Mouse (Mus musculus): ENCODE data around the gene Prrc2a. TPM values are rescaled to one million over a fixed set of nuclear protein-coding genes. Genes with fewer than 3 reads are reported as not detected.

The Prrc2a gene
- total and polyA plus RNA-seq, 3 experiments = 71.0 to 663 (median 87.6) TPM

DNA sequence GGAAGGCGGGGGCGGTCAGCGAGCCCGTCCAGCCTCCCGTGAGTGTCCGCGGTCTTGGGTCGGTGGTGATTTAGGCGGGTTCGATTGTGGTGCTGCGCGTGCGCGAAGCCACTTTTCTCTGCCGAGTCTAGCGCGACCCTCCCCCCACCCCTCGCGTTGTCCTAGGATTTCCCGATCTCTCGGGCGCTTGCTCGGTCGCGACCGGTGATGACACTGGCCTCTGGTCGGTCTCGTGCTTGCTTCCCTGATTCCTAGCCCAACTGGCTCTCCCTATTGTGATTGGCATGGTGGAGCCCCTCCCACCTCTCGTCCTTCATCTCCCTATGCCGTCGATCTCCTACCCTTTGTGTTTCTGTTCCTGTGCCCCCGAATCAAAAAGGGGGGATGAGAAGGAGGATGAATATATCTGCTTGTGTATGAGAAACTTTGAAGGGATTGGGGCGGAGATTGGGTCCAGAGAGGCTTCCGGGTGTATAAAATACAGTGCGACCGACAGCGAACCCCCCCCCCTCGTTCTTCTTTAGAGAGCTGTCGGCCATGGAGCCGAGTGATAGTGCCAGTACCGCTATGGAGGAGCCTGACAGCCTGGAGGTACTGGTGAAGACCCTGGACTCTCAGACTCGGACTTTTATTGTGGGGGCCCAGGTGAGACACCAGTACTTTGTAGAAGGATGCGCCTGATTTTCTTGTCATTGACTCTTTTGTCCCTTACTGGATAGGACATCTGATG lies 28.9 kb downstream of the Prrc2a start:
- peak overlapping the region; percentile 28 to 99 for H3K4me3 ChIP-seq (ENCODE audit: control insufficient read depth in 1 of 2, insufficient read depth in 1 of 2, low read depth in 2 of 2, low read length in 2 of 2)
- H3K79me2 ChIP-seq (ENCODE audit: control insufficient read depth, insufficient read depth, low read length, poor library complexity) = peaks cover 40% of the 10 kb centered on the region
- H3K9ac ChIP-seq (ENCODE audit: control insufficient read depth, low read depth, low read length, poor library complexity, severe bottlenecking) = peak overlapping the region; percentile 99
- H3K27me3 ChIP-seq (ENCODE audit: control insufficient read depth in 1 of 2, insufficient read depth in 2 of 2, low read length in 2 of 2) = no peaks in the 10 kb centered on the region
- H3K36me3 ChIP-seq (ENCODE audit: control insufficient read depth in 1 of 2, insufficient read depth in 2 of 2, low read length in 2 of 2) = peaks cover 0 to 18% of the 10 kb centered on the region in 2 experiments
- peak overlapping the region; percentile 99 for H3K27ac ChIP-seq (ENCODE audit: control insufficient read depth, low read depth, low read length)
- no peaks in the 10 kb centered on the region for H3K9me3 ChIP-seq (replicated peaks; ENCODE audit: insufficient read depth, low read length)
- DNase-seq (ENCODE audit: low read depth, low spot score) = peak; percentile 83
- H3K4me1 ChIP-seq (ENCODE audit: control insufficient read depth in 1 of 2, insufficient read depth in 2 of 2, low read length in 2 of 2) = peaks cover 0 to 13% of the 10 kb centered on the region in 2 experiments; a peak in 2 of 4 replicates
- TF ChIP-seq MXI1 (IDR thresholded peaks at IDR 0.05; ENCODE audit: low read depth, low read length) (peak; percentile 87; the same call in 1 of the 2 replicates), NRF1 (IDR thresholded peaks at IDR 0.05; ENCODE audit: insufficient read depth, low read depth, low read length, poor library complexity, severe bottlenecking) (peak; percentile 75), MAZ (IDR thresholded peaks at IDR 0.05; ENCODE audit: low read depth, low read length) (peak; percentile 54; the same call in 1 of the 2 replicates), POLR2A (IDR thresholded peaks at IDR 0.05; ENCODE audit: control insufficient read depth in 1 of 2, insufficient read depth in 1 of 2, low read depth in 1 of 2, low read length in 2 of 2, poor library complexity in 1 of 2) (0 out of 4 replicates have a peak, but pooled peaks of 1 of the 2 experiments have one; percentile 12), TCF12 (IDR thresholded peaks at IDR 0.05; ENCODE audit: low read depth, low read length) (no peak)

DNA sequence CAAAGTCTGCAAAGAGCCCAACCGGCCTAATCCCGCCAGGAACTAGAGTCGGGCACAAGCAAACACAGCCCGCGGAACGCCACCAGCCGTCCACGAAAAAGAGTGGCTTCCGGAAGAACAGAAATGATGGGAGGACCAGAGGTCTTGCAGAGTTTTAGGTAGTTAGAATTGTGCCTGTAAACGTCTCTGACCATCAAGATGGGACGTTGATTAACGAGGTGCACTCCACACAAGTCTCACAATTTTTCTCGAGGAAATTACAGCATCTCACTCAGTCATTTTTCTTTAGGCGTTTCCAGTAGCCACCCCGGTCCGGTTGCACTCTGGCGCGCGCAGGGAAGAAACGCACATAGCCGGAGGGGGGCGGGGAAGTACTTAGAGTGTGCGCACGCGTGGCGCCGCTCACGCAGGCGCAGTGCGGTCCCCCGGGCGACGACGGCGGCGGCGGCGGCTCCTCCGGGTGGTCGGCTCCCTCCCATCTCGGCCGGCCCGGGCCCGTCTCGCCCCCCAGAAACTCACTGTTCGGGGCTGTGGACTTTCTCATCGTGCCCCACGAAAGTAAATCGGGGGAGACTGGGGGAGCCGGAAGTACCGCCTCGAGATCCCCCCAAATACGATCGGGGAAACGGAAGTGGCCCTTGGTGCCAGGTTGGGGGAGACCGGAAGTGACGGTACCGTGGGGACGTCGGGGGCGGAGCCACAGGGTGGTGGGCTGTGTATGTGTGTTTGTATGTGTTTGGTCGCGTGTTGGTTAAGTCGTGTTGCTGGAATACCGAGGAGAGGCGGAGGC lies 29.7 kb downstream of the Prrc2a start, which contains the start of gene Bag6:
TSS of gene Bag6 (plus strand) at position 378 of the 790 bp plus-strand sequence.
- Histone ChIP-seq H3K4me1 (ENCODE audit: control insufficient read depth in 1 of 2, insufficient read depth in 2 of 2, low read length in 2 of 2) (peaks cover 0 to 13% of the 10 kb centered on the region in 2 experiments; a peak in 2 of 4 replicates), H3K36me3 (ENCODE audit: control insufficient read depth in 1 of 2, insufficient read depth in 2 of 2, low read length in 2 of 2) (peaks cover 0 to 18% of the 10 kb centered on the region in 2 experiments), H3K27me3 (ENCODE audit: control insufficient read depth in 1 of 2, insufficient read depth in 2 of 2, low read length in 2 of 2) (no peaks in the 10 kb centered on the region), H3K9me3 (replicated peaks; ENCODE audit: insufficient read depth, low read length) (no peaks in the 10 kb centered on the region), H3K9ac (ENCODE audit: control insufficient read depth, low read depth, low read length, poor library complexity, severe bottlenecking) (peak within 1 kb of the TSS; percentile 99), H3K79me2 (ENCODE audit: control insufficient read depth, insufficient read depth, low read length, poor library complexity) (peaks cover 39% of the 10 kb centered on the region), H3K4me3 (ENCODE audit: control insufficient read depth in 1 of 2, insufficient read depth in 1 of 2, low read depth in 2 of 2, low read length in 2 of 2) (peak within 1 kb of the TSS; percentile 28 to 99), H3K27ac (ENCODE audit: control insufficient read depth, low read depth, low read length) (peak within 1 kb of the TSS; percentile 99)
- DNase-seq (ENCODE audit: low read depth, low spot score) = peak; percentile 96
- TF ChIP-seq TAL1 (IDR thresholded peaks at IDR 0.05; ENCODE audit: low read length) (no peak), TBP (IDR thresholded peaks at IDR 0.05; ENCODE audit: low read depth, low read length) (peak; percentile 60), HCFC1 (IDR thresholded peaks at IDR 0.05; ENCODE audit: low read depth, low read length) (peak; percentile 90), JUND (IDR thresholded peaks at IDR 0.05; ENCODE audit: low read depth, low read length) (no peak), NELFE (IDR thresholded peaks at IDR 0.05; ENCODE audit: low read depth, low read length) (peak; percentile 70), ZKSCAN1 (IDR thresholded peaks at IDR 0.05; ENCODE audit: low read depth, low read length) (no peak), CTCF (IDR thresholded peaks at IDR 0.05 in 2 of 3, conservative IDR thresholded peaks at IDR 0.05 in 1 of 3; ENCODE audit: control insufficient read depth in 1 of 3, insufficient read depth in 1 of 3, low read depth in 2 of 3, low read length in 3 of 3, poor library complexity in 1 of 3, severe bottlenecking in 1 of 3) (no peak), MXI1 (IDR thresholded peaks at IDR 0.05; ENCODE audit: low read depth, low read length) (no peak; the same call in none of the 2 replicates), GABPA (IDR thresholded peaks at IDR 0.05; ENCODE audit: low read depth, low read length) (no peak), E2F4 (IDR thresholded peaks at IDR 0.05; ENCODE audit: borderline replicate concordance, low read depth, low read length) (no peak; the same call in 1 of the 2 replicates), SMC3 (IDR thresholded peaks at IDR 0.05; ENCODE audit: low read depth, low read length) (no peak; the same call in 1 of the 2 replicates), USF1 (IDR thresholded peaks at IDR 0.05; ENCODE audit: low read depth, low read length) (no peak), MAZ (IDR thresholded peaks at IDR 0.05; ENCODE audit: low read depth, low read length) (peak; percentile 88), EP300 (IDR thresholded peaks at IDR 0.05; ENCODE audit: low read depth in 1 of 2, low read length in 2 of 2) (no peak), RCOR1 (IDR thresholded peaks at IDR 0.05; ENCODE audit: low read depth, low read length) (no peak), ELF1 (IDR thresholded peaks at IDR 0.05; ENCODE audit: low read depth, low read length) (peak; percentile 81), RAD21 (IDR thresholded peaks at IDR 0.05; ENCODE audit: low read depth, low read length) (no peak), MYC (IDR thresholded peaks at IDR 0.05; ENCODE audit: low read depth, low read length) (no peak; the same call in 1 of the 2 replicates), POLR2A (IDR thresholded peaks at IDR 0.05; ENCODE audit: control insufficient read depth in 1 of 2, insufficient read depth in 1 of 2, low read depth in 1 of 2, low read length in 2 of 2, poor library complexity in 1 of 2) (peak; percentile 76 to 82), MEF2A (IDR thresholded peaks at IDR 0.05; ENCODE audit: extremely low read depth, insufficient replicate concordance, low read depth, low read length, poor library complexity, severe bottlenecking) (no peak), POLR2AphosphoS2 (IDR thresholded peaks at IDR 0.05; ENCODE audit: low read length) (peak; percentile 84), ZNF384 (IDR thresholded peaks at IDR 0.05; ENCODE audit: low read depth, low read length) (no peak), SIN3A (IDR thresholded peaks at IDR 0.05; ENCODE audit: low read length) (peak; percentile 90), CHD1 (IDR thresholded peaks at IDR 0.05; ENCODE audit: low read depth, low read length) (no peak), BHLHE40 (IDR thresholded peaks at IDR 0.05; ENCODE audit: borderline replicate concordance, low read depth, low read length) (no peak)
